Mouse (Mus musculus) stomach, postnatal 0 days (tissue): Measurements from ENCODE around the gene Ehmt2.

ENCODE experiments used
- CTCF ChIP-seq: IDR thresholded peaks from 2 replicates; pipeline ENCODE4 v1.5.1; 2016; ENCODE audit warnings: antibody characterized with exemption, low read depth, mild to moderate bottlenecking, moderate library complexity
- EP300 ChIP-seq: optimal IDR thresholded peaks from 2 replicates; pipeline ENCODE3; 2016; ENCODE audit warnings: antibody characterized with exemption

DNA sequence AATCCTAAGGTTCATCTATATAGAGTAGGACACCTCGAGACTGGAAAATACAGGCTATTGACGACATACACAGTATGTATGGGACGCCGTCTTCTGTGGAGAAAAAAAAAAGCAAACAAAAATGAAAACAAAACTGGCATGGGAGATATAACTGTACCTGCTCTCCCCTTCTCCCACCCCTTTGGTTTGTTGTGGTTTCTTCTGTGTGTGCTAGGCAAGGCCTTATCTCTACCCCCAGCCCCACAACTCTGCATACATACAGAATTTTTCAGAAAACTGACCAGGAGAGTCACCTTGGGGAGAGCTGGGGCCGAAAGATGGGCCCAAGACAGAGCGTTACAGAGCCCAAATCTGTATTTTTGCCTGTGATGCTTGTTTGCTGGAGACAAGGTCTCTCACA lies 13.6 kb upstream of the Ehmt2 start:
- no peak for TF ChIP-seq CTCF
- no peak for TF ChIP-seq EP300
